ENCODE assay signal across 8 mouse cellular contexts in the genomic region with DNA sequence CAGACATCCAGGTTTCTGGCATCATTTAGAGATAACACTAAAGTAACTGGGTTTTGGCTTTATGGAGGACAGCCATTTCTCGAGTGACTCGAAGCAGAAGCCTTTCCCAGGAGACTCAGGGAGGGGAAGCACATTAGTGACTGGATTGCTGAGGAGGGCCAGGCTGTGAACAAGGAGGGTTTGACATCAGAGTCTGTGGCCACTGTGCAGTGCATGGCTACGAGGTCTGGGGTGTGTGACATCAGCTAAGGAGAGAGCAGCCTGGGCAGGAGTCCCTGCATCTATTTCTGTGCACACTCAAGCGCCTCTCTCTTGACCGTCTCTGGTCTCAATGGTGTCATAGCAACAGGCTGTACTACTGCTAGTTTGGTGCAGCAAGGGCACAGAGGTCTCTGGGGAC.
DNase-seq lines count a peak whose midpoint lies in the region; ATAC-seq and TF ChIP-seq lines count a peak whose summit lies in the region.

No protein-coding gene starts in this region.

- H3K4me2 ChIP-seq in heart, embryonic 16.5 days (ENCODE audit: low read depth, low read length) = peak overlapping the region; percentile 29
- no peak overlapping the region for H3K4me2 ChIP-seq in midbrain, embryonic 11.5 days

- no peak overlapping the region; the same call in 1 of the 2 replicates for H3K9ac ChIP-seq in heart, embryonic 16.5 days (ENCODE audit: low read length)
- no peak overlapping the region; the same call in 1 of the 2 replicates for H3K9ac ChIP-seq in midbrain, embryonic 11.5 days (ENCODE audit: low read length)

- no peak overlapping the region for H3K4me3 ChIP-seq in cortical plate, adult 2 months (ENCODE audit: insufficient read depth, low read length)
- H3K4me3 ChIP-seq in heart, embryonic 16.5 days (ENCODE audit: low read length) = no peak overlapping the region
- H3K4me3 ChIP-seq in midbrain, embryonic 11.5 days (ENCODE audit: low read depth, low read length) = no peak overlapping the region

- H3K9me3 ChIP-seq in heart, embryonic 16.5 days (replicated peaks; ENCODE audit: control insufficient read depth, low read length) = peaks cover 7% of the 10 kb centered on the region; the same call in 1 of the 2 replicates
- no peaks in the 10 kb centered on the region; the same call in 1 of the 2 replicates for H3K9me3 ChIP-seq in midbrain, embryonic 11.5 days (ENCODE audit: control insufficient read depth, low read length)

- no peak for TF ChIP-seq CTCF in cortical plate, adult 2 months (IDR thresholded peaks at IDR 0.05; ENCODE audit: extremely low read depth, insufficient read depth, low read length)

- no peak for TF ChIP-seq POLR2A in cortical plate, adult 2 months (IDR thresholded peaks at IDR 0.05; ENCODE audit: extremely low read depth, insufficient read depth, low read length)

- H3K27ac ChIP-seq in cortical plate, adult 2 months (ENCODE audit: insufficient read depth, low read length) = peak overlapping the region; percentile 43; the same call in 1 of the 2 replicates
- peak overlapping the region; percentile 85 for H3K27ac ChIP-seq in heart, embryonic 16.5 days (ENCODE audit: low read length)
- no peak overlapping the region for H3K27ac ChIP-seq in midbrain, embryonic 11.5 days (ENCODE audit: low read depth, low read length)

- intact Hi-C loops in heart, postnatal 25 days (cut with DNase I) = loop anchor here (5.0 kb wide), 1 partner anchor 336 kb away; no protein-coding TSS in a partner anchor
- intact Hi-C loops in left cerebral cortex, postnatal 36 days (cut with DNase I) = loop anchor here (5.0 kb wide), 1 partner anchor 426 kb away; a partner anchor contains a TSS

- peak; percentile 38; the same call in 1 of the 2 replicates for ATAC-seq in heart, embryonic 16.5 days (replicated peaks; ENCODE audit: extremely low read depth, insufficient read depth, low FRiP score)
- no peak for ATAC-seq in midbrain, embryonic 11.5 days (ENCODE audit: low FRiP score)
- ATAC-seq in megakaryocyte-erythroid progenitor cell, adult 5-6 weeks (replicated peaks; ENCODE audit: low FRiP score, low TSS enrichment, poor library complexity, severe bottlenecking) = no peak

- peak; percentile 97 for DNase-seq in heart, adult 11 months
- DNase-seq in heart, postnatal 25 days (ENCODE audit: low spot score) = no peak
- peak; percentile 71 for DNase-seq in midbrain, embryonic 11.5 days (ENCODE audit: low spot score, missing footprints)
- DNase-seq in left cerebral cortex, postnatal 36 days (ENCODE audit: low spot score in 2 of 2) = no peak
- no peak for DNase-seq in thymus, postnatal 14 days

- 8% methylated on average over 5 of the region's 5 CpGs for WGBS in heart, embryonic 16.5 days
- WGBS in midbrain, embryonic 11.5 days = 41% methylated on average over 5 of the region's 5 CpGs

- peaks cover 8% of the 10 kb centered on the region; the same call in 1 of the 2 replicates for H3K36me3 ChIP-seq in heart, embryonic 16.5 days (ENCODE audit: control insufficient read depth, insufficient read depth)
- H3K36me3 ChIP-seq in midbrain, embryonic 11.5 days (ENCODE audit: control insufficient read depth, insufficient read depth, low read length) = peaks cover 11% of the 10 kb centered on the region

- H3K27me3 ChIP-seq in heart, embryonic 16.5 days (ENCODE audit: control insufficient read depth, insufficient read depth, low read length) = no peaks in the 10 kb centered on the region
- H3K27me3 ChIP-seq in midbrain, embryonic 11.5 days (ENCODE audit: control insufficient read depth, insufficient read depth, low read length) = no peaks in the 10 kb centered on the region

- peaks cover 12% of the 10 kb centered on the region; the same call in 1 of the 2 replicates for H3K4me1 ChIP-seq in cortical plate, adult 2 months (ENCODE audit: control insufficient read depth, insufficient read depth, low read length)
- H3K4me1 ChIP-seq in heart, embryonic 16.5 days (ENCODE audit: control insufficient read depth, insufficient read depth, low read length) = peaks cover 29% of the 10 kb centered on the region
- H3K4me1 ChIP-seq in midbrain, embryonic 11.5 days (ENCODE audit: control insufficient read depth, insufficient read depth, low read length) = peaks cover 18% of the 10 kb centered on the region

Comparison
In these comparisons a context has a peak if more than half of its experiments do, and no peak if none do; other contexts are left out.
1. DNase-seq: peak in heart, adult 11 months (single experiment) and midbrain, embryonic 11.5 days (single experiment); none in heart, postnatal 25 days (single experiment), left cerebral cortex, postnatal 36 days (0 of 2) and thymus, postnatal 14 days (single experiment).